Mouse (Mus musculus): ENCODE measurements at regions not wholly inside any gene's neighbourhood (a gene's known extent, or its start where the extent isn't known, plus 50 kb on each side); places are given as distances from the start of the nearest gene placed in this dataset.

DNA sequence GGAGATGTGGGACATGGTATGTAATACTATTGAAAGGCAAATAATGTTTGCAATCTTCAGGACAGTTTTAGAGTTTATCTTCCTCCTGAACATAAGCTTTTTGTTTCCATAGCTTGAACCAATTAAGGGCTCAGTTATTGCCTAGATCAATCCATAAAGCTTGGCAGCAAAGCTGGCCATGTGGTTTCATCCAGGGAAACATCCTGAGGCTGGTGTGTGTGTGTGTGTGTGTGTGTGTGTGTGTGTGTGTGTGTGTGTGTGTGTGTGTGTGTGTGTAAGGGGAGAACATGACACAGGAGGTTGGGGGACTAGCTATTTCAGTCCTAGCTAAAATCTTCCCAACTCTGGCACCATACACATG lies 88.8 kb upstream of the Snap25 start:
- H3K9me3 ChIP-seq (ENCODE audit: control insufficient read depth, low read length) = no peaks in the 10 kb centered on the region
- no peak overlapping the region for H3K4me2 ChIP-seq (replicated peaks; ENCODE audit: low read depth, low read length, severe bottlenecking)
- H3K4me1 ChIP-seq (ENCODE audit: control insufficient read depth, insufficient read depth, low read length) = no peaks in the 10 kb centered on the region; the same call in 1 of the 2 replicates
- no peaks in the 10 kb centered on the region for H3K27me3 ChIP-seq (ENCODE audit: control insufficient read depth, insufficient read depth, low read length)
- no peak overlapping the region for H3K4me3 ChIP-seq (replicated peaks; ENCODE audit: low read length)
- H3K36me3 ChIP-seq (ENCODE audit: control insufficient read depth, insufficient read depth, low read length) = no peaks in the 10 kb centered on the region
- no peak for ATAC-seq (ENCODE audit: low FRiP score, low read depth)
- peak; percentile 52 for DNase-seq (ENCODE audit: low spot score)
- H3K27ac ChIP-seq (replicated peaks; ENCODE audit: low read depth, low read length) = no peak overlapping the region
- H3K9ac ChIP-seq (ENCODE audit: low read depth, low read length, severe bottlenecking) = no peak overlapping the region
- no peak for TF ChIP-seq POLR2A (IDR thresholded peaks at IDR 0.05; ENCODE audit: borderline replicate concordance, extremely low read depth, insufficient read depth, insufficient read length)

DNA sequence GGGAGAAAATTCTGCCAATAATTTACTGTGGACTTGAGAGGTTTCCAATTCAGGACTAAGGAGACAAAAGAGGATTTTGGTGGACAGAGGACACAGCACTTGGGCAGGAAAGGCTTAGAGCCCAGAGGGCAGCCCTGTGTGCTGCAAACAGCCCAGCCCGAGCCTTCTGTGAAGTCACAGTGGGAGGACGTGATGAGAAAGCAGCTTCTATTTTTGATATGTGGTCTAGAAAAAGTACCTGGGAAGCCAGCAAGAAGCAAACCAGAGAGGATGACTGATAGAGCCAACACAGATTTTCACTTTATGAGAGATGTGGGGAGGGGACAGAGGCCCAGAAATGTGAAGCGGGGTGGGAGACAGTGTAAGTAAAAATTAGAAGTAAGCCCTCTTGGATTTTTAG lies 66.3 kb upstream of the Snap25 start:
- no peaks in the 10 kb centered on the region for H3K27me3 ChIP-seq (ENCODE audit: control insufficient read depth, insufficient read depth, low read length)
- ATAC-seq (ENCODE audit: low FRiP score, low read depth) (no peak), DNase-seq (ENCODE audit: low spot score) (no peak)
- 89% methylated on average over 3 of the region's 3 CpGs for WGBS
- no peaks in the 10 kb centered on the region for H3K36me3 ChIP-seq (ENCODE audit: control insufficient read depth, insufficient read depth, low read length)
- no peaks in the 10 kb centered on the region for H3K9me3 ChIP-seq (ENCODE audit: control insufficient read depth, low read length)
- no peak overlapping the region for H3K9ac ChIP-seq (ENCODE audit: low read depth, low read length, severe bottlenecking)
- no peak overlapping the region for H3K27ac ChIP-seq (replicated peaks; ENCODE audit: low read depth, low read length)
- no peak overlapping the region for H3K4me2 ChIP-seq (replicated peaks; ENCODE audit: low read depth, low read length, severe bottlenecking)
- no peak overlapping the region for H3K4me3 ChIP-seq (replicated peaks; ENCODE audit: low read length)
- H3K4me1 ChIP-seq (ENCODE audit: control insufficient read depth, insufficient read depth, low read length) = no peaks in the 10 kb centered on the region
- no peak for TF ChIP-seq POLR2A (IDR thresholded peaks at IDR 0.05; ENCODE audit: borderline replicate concordance, extremely low read depth, insufficient read depth, insufficient read length)

DNA sequence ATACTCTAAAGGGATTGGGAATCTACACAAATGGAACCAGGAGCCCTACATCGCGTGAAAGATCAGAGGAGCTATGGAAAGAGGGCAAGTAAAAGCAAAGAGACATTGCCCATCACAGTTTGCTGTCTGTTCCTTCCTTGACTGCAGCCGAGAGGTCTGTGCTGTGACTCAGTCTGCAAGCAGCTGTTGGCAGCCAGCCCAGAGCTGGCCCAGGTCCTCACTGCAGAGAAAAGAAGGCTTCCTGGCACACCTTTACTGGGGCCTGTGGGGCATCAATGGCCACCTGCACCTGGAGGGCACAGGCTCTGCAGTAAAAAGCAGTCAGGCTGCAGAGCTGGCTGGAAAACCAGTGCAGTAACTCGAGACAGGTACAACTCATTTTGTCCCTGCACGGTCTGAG lies 64.6 kb upstream of the Snap25 start:
- no peak for DNase-seq (ENCODE audit: low spot score)

DNA sequence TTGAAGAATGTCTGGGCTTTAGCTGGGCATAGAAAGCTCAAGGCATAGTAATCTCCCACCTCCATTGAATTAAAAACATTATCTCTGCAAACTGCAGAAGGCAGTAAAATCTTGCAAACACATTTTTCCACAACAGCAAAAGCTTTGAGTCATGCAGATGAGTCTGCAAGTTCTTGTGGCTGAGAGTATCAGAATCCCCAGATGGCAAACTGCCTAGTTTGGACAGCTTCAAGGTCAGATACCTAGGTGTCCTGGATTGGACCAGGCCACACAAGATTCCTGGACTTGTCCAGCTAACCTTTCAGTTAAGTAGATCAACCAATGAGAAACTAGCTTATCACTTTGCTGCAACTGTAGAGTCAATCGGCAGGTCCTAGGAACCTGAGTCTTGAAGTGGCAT lies 62.5 kb upstream of the Snap25 start:
- H3K27ac ChIP-seq (replicated peaks; ENCODE audit: low read depth, low read length) = no peak overlapping the region
- H3K27me3 ChIP-seq (ENCODE audit: control insufficient read depth, insufficient read depth, low read length) = no peaks in the 10 kb centered on the region
- H3K4me3 ChIP-seq (replicated peaks; ENCODE audit: low read length) = no peak overlapping the region
- no peaks in the 10 kb centered on the region for H3K9me3 ChIP-seq (ENCODE audit: control insufficient read depth, low read length)
- ATAC-seq (ENCODE audit: low FRiP score, low read depth) = no peak
- 84% methylated on average over 1 of the region's 1 CpGs for WGBS
- H3K4me2 ChIP-seq (replicated peaks; ENCODE audit: low read depth, low read length, severe bottlenecking) = no peak overlapping the region
- no peaks in the 10 kb centered on the region for H3K4me1 ChIP-seq (ENCODE audit: control insufficient read depth, insufficient read depth, low read length)
- no peak overlapping the region for H3K9ac ChIP-seq (ENCODE audit: low read depth, low read length, severe bottlenecking)
- TF ChIP-seq POLR2A (IDR thresholded peaks at IDR 0.05; ENCODE audit: borderline replicate concordance, extremely low read depth, insufficient read depth, insufficient read length) = no peak
- no peak for DNase-seq (ENCODE audit: low spot score)
- H3K36me3 ChIP-seq (ENCODE audit: control insufficient read depth, insufficient read depth, low read length) = no peaks in the 10 kb centered on the region

More for the DNA sequence above, 64.6 kb upstream of the Snap25 start:
- Histone ChIP-seq H3K9me3 (ENCODE audit: control insufficient read depth, low read length) (no peaks in the 10 kb centered on the region), H3K36me3 (ENCODE audit: control insufficient read depth, insufficient read depth, low read length) (no peaks in the 10 kb centered on the region), H3K27me3 (ENCODE audit: control insufficient read depth, insufficient read depth, low read length) (no peaks in the 10 kb centered on the region), H3K4me2 (replicated peaks; ENCODE audit: low read depth, low read length, severe bottlenecking) (no peak overlapping the region), H3K27ac (replicated peaks; ENCODE audit: low read depth, low read length) (no peak overlapping the region), H3K4me1 (ENCODE audit: control insufficient read depth, insufficient read depth, low read length) (no peaks in the 10 kb centered on the region), H3K9ac (ENCODE audit: low read depth, low read length, severe bottlenecking) (no peak overlapping the region), H3K4me3 (replicated peaks; ENCODE audit: low read length) (no peak overlapping the region)
- TF ChIP-seq POLR2A (IDR thresholded peaks at IDR 0.05; ENCODE audit: borderline replicate concordance, extremely low read depth, insufficient read depth, insufficient read length) = no peak
- WGBS = 50% methylated on average over 5 of the region's 5 CpGs
- no peak for ATAC-seq (ENCODE audit: low FRiP score, low read depth)

DNA sequence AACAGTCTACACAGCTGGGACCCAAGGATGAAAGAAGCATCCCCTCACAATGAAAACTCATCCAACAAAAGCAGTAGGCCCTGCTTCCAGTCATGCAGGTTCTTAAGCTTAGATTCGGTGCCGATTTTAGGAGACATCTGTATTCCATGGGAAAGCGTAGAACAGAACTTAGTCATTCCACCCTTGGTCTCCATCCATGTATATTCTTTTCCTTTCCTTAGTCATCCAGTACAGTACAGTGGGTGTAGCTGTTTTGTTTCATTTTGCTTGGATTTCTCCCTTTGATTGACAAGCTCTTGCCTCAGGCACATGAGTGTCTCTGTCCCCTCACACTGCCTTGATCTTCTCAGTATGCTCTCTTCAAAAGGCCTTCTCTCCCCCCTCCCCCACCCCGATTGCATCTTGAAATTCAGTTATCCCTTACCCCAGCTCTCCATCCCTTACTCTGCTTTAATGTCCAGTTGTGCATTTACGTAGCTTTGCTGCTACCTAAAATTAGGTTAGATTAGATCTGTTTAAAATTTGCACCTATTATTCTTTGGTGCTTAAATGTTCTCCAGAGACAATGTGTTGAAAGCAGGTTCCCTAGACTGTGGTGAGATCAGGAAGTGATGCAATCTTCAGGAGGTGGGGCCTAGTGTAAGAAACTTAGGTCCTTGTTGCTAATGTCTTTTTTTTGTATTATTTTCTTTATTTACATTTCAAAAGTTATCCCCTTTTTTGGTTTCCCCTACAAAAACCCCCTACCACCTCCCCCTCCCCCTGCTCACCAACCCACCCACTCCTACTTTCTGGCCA lies 60.8 kb upstream of the Snap25 start:
- TF ChIP-seq POLR2A (IDR thresholded peaks at IDR 0.05; ENCODE audit: borderline replicate concordance, extremely low read depth, insufficient read depth, insufficient read length) = no peak
- Histone ChIP-seq H3K27me3 (ENCODE audit: control insufficient read depth, insufficient read depth, low read length) (no peaks in the 10 kb centered on the region), H3K4me3 (replicated peaks; ENCODE audit: low read length) (no peak overlapping the region), H3K9me3 (ENCODE audit: control insufficient read depth, low read length) (no peaks in the 10 kb centered on the region), H3K9ac (ENCODE audit: low read depth, low read length, severe bottlenecking) (no peak overlapping the region), H3K27ac (replicated peaks; ENCODE audit: low read depth, low read length) (no peak overlapping the region), H3K4me2 (replicated peaks; ENCODE audit: low read depth, low read length, severe bottlenecking) (no peak overlapping the region), H3K36me3 (ENCODE audit: control insufficient read depth, insufficient read depth, low read length) (no peaks in the 10 kb centered on the region), H3K4me1 (ENCODE audit: control insufficient read depth, insufficient read depth, low read length) (no peaks in the 10 kb centered on the region)
- ATAC-seq (ENCODE audit: low FRiP score, low read depth) (no peak), DNase-seq (ENCODE audit: low spot score) (no peak)
- 88% methylated on average over 5 of the region's 5 CpGs for WGBS
